Mouse (Mus musculus) CH12.LX (cell line): Measurements from ENCODE around the gene Ndufs2. TPM values are rescaled to one million over a fixed set of nuclear protein-coding genes. Genes with fewer than 3 reads are reported as not detected.

ENCODE experiments used
- DNase-seq: peaks from one replicate; pipeline ENCODE4 v3.0.0-alpha.2; 2013; ENCODE audit errors: extremely low read depth
- H3K27ac ChIP-seq: 2 replicates; pipeline ENCODE4 v1.5.1; 2012; ENCODE audit warnings: low read depth, mild to moderate bottlenecking, control low read depth, moderate library complexity; ENCODE audit not compliant: insufficient read depth
- H3K27me3 ChIP-seq: replicated peaks from 2 replicates; pipeline ENCODE3; 2012; ENCODE audit warnings: inconsistent platforms
- H3K36me3 ChIP-seq, 2 experiments: replicated peaks in 1 of 2; 2 replicates each; pipeline versions ENCODE3 to v1.6.1; 2012; ENCODE audit warnings: inconsistent platforms in 1 of 2, low read length in 1 of 2, mild to moderate bottlenecking in 1 of 2, mixed read lengths in 1 of 2, moderate library complexity in 1 of 2; ENCODE audit not compliant: control insufficient read depth in 1 of 2, insufficient read depth in 1 of 2
- H3K4me1 ChIP-seq, 2 experiments: 2 replicates each; pipeline ENCODE4 v1.6.1; 2012; ENCODE audit warnings: inconsistent platforms in 1 of 2, moderate library complexity in 1 of 2; ENCODE audit not compliant: insufficient read depth in 2 of 2, control insufficient read depth in 1 of 2
- H3K4me2 ChIP-seq: 2 replicates; pipeline ENCODE4 v1.6.1; 2012; ENCODE audit warnings: low read depth, mild to moderate bottlenecking, control low read depth; ENCODE audit not compliant: poor library complexity, insufficient read depth, severe bottlenecking
- H3K4me3 ChIP-seq, 3 experiments: fragments of 150-350 bp in 1 of 3; sonication (generic) in 1 of 3; replicated peaks in 1 of 3; 2 replicates each; pipeline versions ENCODE3 to v1.5.1; 2011 to 2012; ENCODE audit warnings: low read depth in 2 of 3, low read length in 2 of 3, mild to moderate bottlenecking in 2 of 3, moderate library complexity in 2 of 3, control low read depth in 1 of 3, improper control_type of control experiment in 1 of 3, inconsistent platforms in 1 of 3, mixed read lengths in 1 of 3; ENCODE audit not compliant: poor library complexity in 1 of 3
- H3K79me2 ChIP-seq: replicated peaks from 2 replicates; pipeline ENCODE4 v1.6.1; 2012; ENCODE audit warnings: mild to moderate bottlenecking, moderate library complexity; ENCODE audit not compliant: control insufficient read depth, poor library complexity, insufficient read depth, severe bottlenecking; ENCODE audit errors: extremely low read depth
- H3K9ac ChIP-seq: 2 replicates; pipeline ENCODE4 v1.6.1; 2012; ENCODE audit warnings: low read depth, mild to moderate bottlenecking, control low read depth, moderate library complexity; ENCODE audit not compliant: insufficient read depth
- H3K9me3 ChIP-seq: replicated peaks from 2 replicates; pipeline ENCODE3; 2012; ENCODE audit warnings: low read length, inconsistent platforms, mixed read lengths
- ELF1 ChIP-seq: IDR thresholded peaks from 2 replicates; pipeline ENCODE4 v1.6.1; 2014; ENCODE audit warnings: low read depth, mild to moderate bottlenecking, inconsistent platforms, low read length, improper control_type of control experiment
- IRF4 ChIP-seq: IDR thresholded peaks from 2 replicates; pipeline ENCODE4 v1.6.1; 2014; ENCODE audit warnings: low read depth, mild to moderate bottlenecking, inconsistent platforms, low read length, improper control_type of control experiment
- KAT2A ChIP-seq: IDR thresholded peaks from 2 replicates; pipeline ENCODE4 v1.6.1; 2012; ENCODE audit warnings: low read length, improper control_type of control experiment, inconsistent platforms; ENCODE audit not compliant: insufficient replicate concordance
- MAFK ChIP-seq: IDR thresholded peaks from 2 replicates; pipeline ENCODE4 v1.6.1; 2011; ENCODE audit warnings: low read length, improper control_type of control experiment; ENCODE audit not compliant: insufficient replicate concordance
- NRF1 ChIP-seq: IDR thresholded peaks from 2 replicates; pipeline ENCODE4 v1.6.1; 2014; ENCODE audit warnings: low read depth, mild to moderate bottlenecking, inconsistent platforms, low read length, improper control_type of control experiment, moderate library complexity
- POLR2A ChIP-seq: IDR thresholded peaks from 2 replicates; pipeline ENCODE4 v1.6.1; 2011; ENCODE audit warnings: low read depth, mild to moderate bottlenecking, improper control_type of control experiment, low read length
- RAD21 ChIP-seq: IDR thresholded peaks from 2 replicates; pipeline ENCODE4 v1.6.1; 2011; ENCODE audit warnings: low read depth, mild to moderate bottlenecking, low read length, improper control_type of control experiment, moderate library complexity
- SIN3A ChIP-seq: IDR thresholded peaks from 2 replicates; pipeline ENCODE4 v1.6.1; 2012; ENCODE audit warnings: low read length, improper control_type of control experiment, inconsistent platforms
- TBP ChIP-seq: conservative IDR thresholded peaks from 2 replicates; pipeline ENCODE4 v1.6.1; 2011; ENCODE audit warnings: low read depth, low read length, improper control_type of control experiment
- UBTF ChIP-seq: IDR thresholded peaks from 2 replicates; pipeline ENCODE4 v1.6.1; 2012; ENCODE audit warnings: low read depth, mild to moderate bottlenecking, inconsistent platforms, low read length, improper control_type of control experiment, moderate library complexity
- ZKSCAN1 ChIP-seq: IDR thresholded peaks from 2 replicates; pipeline ENCODE4 v1.6.1; 2012; ENCODE audit warnings: low read depth, inconsistent platforms, low read length, improper control_type of control experiment, borderline replicate concordance
- ZMIZ1 ChIP-seq: IDR thresholded peaks from 2 replicates; pipeline ENCODE4 v1.6.1; 2012; ENCODE audit warnings: low read depth, mild to moderate bottlenecking, inconsistent platforms, low read length, improper control_type of control experiment
- ZNF384 ChIP-seq: IDR thresholded peaks from 2 replicates; pipeline ENCODE4 v1.6.1; 2012; ENCODE audit warnings: low read depth, low read length, improper control_type of control experiment, inconsistent platforms
- dilution Hi-C: fragments of 300-500 bp; cut with MboI; formaldehyde crosslinking; loops from 2 replicates; pipeline ENCODE4 v1.14.3; 2020; ENCODE audit warnings: low sequenced_read_pairs; ENCODE audit not compliant: extremely low pct_unique_long_range_greater_than_20kb, extremely low pct_ligation_motif_present
- in situ Hi-C: fragments of 300-500 bp; cut with MboI; formaldehyde crosslinking; loops from 3 replicates; pipeline ENCODE4 v1.14.3; 2019; ENCODE audit warnings: low sequenced_read_pairs, low pct_ligation_motif_present, low pct_unique_long_range_greater_than_20kb, mixed read lengths
- polyA plus RNA-seq: library from polyadenylated mRNA; unstranded; fragments of >175 nt; gene quantifications from 2 replicates; pipeline ENCODE4 v1.2.1, GENCODE M21; 2012; ENCODE audit warnings: low read depth; ENCODE audit not compliant: insufficient read length
- total RNA-seq, 2 experiments: library from RNA; depleted of rRNA; stranded (reverse); fragments of 300-350 nt in 1 of 2; fragments of >200 nt in 1 of 2; gene quantifications; 2 replicates each; pipeline ENCODE4 v1.2.3; 2012 to 2014

Gene Ndufs2
- total and polyA plus RNA-seq, 3 experiments: 242 to 265 (median 242) TPM

DNA sequence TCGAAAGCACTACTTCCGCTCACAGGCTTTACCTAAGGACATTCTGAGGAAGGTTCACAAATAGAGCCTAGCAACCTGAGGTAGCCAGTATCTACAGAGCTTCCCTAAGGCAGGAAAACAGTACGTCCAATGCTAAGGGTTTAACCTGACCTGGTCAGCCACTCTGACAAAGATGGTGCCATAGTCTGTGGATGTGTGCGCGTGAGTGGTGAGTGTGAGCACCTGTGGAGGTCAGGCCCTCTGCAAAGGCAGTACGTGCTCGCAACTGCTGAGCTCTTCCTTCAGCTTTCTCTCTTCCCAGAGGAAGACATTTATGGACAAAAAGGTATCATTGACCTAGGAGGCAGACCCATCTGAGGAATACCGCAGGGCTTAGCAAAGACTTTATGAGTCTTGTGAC, 27.2 kb upstream of the Ndufs2 start:
- dilution Hi-C loops: no loop called here
- H3K27me3 ChIP-seq: no peaks in the 10 kb centered on the region
- TF ChIP-seq ELF1 (no peak), SIN3A (no peak), KAT2A (no peak), ZKSCAN1 (no peak), IRF4 (no peak), UBTF (no peak), ZMIZ1 (no peak), ZNF384 (no peak), TBP (no peak)
- no peaks in the 10 kb centered on the region for H3K9me3 ChIP-seq
- peaks cover 0 to 21% of the 10 kb centered on the region in 2 experiments; a peak in 2 of 4 replicates for H3K4me1 ChIP-seq
- no peak overlapping the region for H3K27ac ChIP-seq
- peaks cover 48 to 75% of the 10 kb centered on the region in 2 experiments for H3K36me3 ChIP-seq
- DNase-seq: no peak
- no peak overlapping the region for H3K4me3 ChIP-seq
- H3K9ac ChIP-seq: no peak overlapping the region
- in situ Hi-C loops: no loop called here
- no peaks in the 10 kb centered on the region for H3K79me2 ChIP-seq
- no peak overlapping the region for H3K4me2 ChIP-seq

DNA sequence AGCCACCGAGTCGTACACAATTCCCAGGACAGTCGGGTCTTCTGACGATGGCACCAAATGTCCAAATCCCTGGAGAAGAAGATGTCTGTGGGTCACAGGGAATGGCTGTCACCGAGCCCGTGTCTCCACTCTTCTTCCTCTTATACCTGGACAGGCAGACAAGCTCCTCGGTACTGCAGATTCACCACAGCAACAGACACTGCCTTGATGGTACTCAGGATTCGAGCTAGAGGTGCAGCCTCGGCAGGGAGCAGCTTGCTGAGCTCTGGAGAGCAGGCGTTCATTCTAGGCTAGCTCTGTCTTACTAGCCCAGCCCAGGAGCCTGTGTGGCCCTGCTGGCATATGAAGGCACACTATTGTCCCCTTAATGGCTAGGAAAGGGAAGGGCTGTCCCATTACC, 26.5 kb upstream of the Ndufs2 start:
- Histone ChIP-seq H3K79me2 (no peaks in the 10 kb centered on the region), H3K27me3 (no peaks in the 10 kb centered on the region), H3K27ac (no peak overlapping the region), H3K4me2 (no peak overlapping the region), H3K4me1 (peaks cover 0 to 21% of the 10 kb centered on the region in 2 experiments; a peak in 2 of 4 replicates), H3K4me3 (no peak overlapping the region), H3K9me3 (no peaks in the 10 kb centered on the region), H3K9ac (no peak overlapping the region), H3K36me3 (peaks cover 52 to 75% of the 10 kb centered on the region in 2 experiments)
- dilution Hi-C loops (no loop called here), in situ Hi-C loops (no loop called here)
- no peak for DNase-seq
- no peak for TF ChIP-seq NRF1
- TF ChIP-seq MAFK: no peak
- TF ChIP-seq KAT2A: no peak
- TF ChIP-seq TBP: no peak
- TF ChIP-seq POLR2A: no peak

DNA sequence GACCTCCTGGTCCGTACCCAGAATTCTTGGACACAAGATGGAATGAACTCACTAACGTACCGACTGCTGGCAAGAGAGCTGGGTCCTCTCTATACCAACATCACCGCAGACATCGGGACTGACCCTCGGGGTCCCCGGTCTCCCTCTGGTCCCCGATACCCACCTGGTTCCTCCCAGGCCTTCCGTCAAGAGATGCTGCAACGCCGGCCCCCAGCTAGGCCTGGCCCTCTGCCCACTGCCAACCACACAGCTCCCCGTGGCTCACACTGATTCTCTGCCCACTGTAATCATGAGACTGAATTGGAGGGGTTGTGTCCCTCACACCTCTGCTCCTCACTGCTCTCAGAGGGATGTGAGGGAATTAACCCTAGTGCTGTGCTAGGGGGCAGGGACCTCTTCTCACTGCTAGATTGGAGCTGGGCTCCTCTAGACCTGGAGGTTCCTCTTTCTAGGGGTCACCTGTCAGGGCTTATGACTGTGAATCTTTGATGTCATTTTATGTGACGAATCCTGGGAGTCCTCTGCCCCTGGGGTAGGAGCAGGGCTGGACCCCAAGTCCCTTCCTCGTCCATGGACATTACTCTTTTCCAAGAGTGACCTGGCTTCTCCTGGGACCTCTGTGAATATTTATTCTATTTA, 25.0 kb upstream of the Ndufs2 start:
- DNase-seq: no peak
- Histone ChIP-seq H3K27ac (no peak overlapping the region), H3K36me3 (peaks cover 57 to 79% of the 10 kb centered on the region in 2 experiments), H3K4me1 (peaks cover 0 to 26% of the 10 kb centered on the region in 2 experiments; a peak in 2 of 4 replicates), H3K9ac (no peak overlapping the region), H3K4me2 (no peak overlapping the region), H3K27me3 (no peaks in the 10 kb centered on the region), H3K9me3 (no peaks in the 10 kb centered on the region), H3K4me3 (no peak overlapping the region), H3K79me2 (no peaks in the 10 kb centered on the region)
- TF ChIP-seq RAD21: no peak
- dilution Hi-C loops: no loop called here
- in situ Hi-C loops: no loop called here
